Mouse (Mus musculus) embryo, embryonic 10.5 days (tissue): Measurements from ENCODE around the gene AI464131.

Source experiments
- DNase-seq: peaks from one replicate; pipeline ENCODE4 v3.0.0-alpha.2; 2015; ENCODE audit warnings: low spot score

AI464131 gene

GRCm38 (mm10) chr4:41502986-41503412, at the start of gene AI464131:
Gene AI464131 (minus strand): TSS chr4:41503076.
- peak; percentile 99 for DNase-seq

GRCm38 (mm10) chr4:41552529-41552928, 49.7 kb upstream of the AI464131 start:
- peak; percentile 90 for DNase-seq

GRCm38 (mm10) chr4:41547086-41547485, 44.2 kb upstream of the AI464131 start:
- DNase-seq: no peak

GRCm38 (mm10) chr4:41545985-41546384, 43.1 kb upstream of the AI464131 start:
- peak; percentile 76 for DNase-seq

- no peak for DNase-seq
Observed at GRCm38 (mm10) chr4:41542136-41542535, 39.3 kb upstream of the AI464131 start.

DNA sequence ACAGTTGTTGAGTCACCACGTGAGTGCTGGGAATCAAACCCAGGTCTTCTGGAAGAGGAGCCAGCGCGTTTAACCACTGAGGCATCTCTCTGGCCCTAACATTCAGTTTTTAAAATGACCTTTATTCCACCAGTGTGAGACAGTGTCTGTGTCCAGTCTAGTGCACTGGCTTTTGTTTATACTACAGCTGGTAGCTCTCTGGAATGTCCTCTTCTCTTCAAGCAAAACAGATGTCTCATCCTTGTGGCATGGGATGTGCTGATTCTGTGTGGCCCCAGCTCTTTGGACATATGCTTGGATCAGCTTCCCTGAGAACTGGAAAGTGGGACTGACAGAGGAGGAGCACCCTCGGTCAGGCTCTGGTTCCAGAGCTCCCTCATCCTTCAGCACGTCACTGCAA, 32.0 kb upstream of the AI464131 start:
- DNase-seq: no peak

- peak; percentile 73 for DNase-seq
Observed at GRCm38 (mm10) chr4:41532420-41532819, 29.5 kb upstream of the AI464131 start.

GRCm38 (mm10) chr4:41527996-41528395, 25.1 kb upstream of the AI464131 start:
- peak; percentile 26 for DNase-seq

DNA sequence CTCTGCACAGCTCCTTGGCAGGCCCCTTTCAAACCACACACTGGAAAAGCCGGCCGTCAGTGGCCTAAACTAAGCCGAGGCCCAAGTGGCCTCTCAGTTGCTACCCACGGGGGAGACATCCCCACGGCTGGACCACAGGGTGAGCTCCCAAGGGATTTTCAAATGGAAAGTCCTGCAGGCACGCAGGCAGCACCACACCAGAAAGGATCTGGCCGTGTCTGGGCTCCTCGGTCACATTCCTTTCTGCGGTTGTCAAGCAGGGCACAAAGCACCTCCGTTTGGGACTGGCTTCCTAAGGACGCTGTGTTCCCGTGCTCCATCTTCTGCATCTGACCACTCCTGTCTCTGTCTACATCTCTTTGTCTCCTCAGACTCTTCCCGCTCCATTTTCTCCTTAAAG, 24.2 kb upstream of the AI464131 start:
- peak; percentile 49 for DNase-seq

DNA sequence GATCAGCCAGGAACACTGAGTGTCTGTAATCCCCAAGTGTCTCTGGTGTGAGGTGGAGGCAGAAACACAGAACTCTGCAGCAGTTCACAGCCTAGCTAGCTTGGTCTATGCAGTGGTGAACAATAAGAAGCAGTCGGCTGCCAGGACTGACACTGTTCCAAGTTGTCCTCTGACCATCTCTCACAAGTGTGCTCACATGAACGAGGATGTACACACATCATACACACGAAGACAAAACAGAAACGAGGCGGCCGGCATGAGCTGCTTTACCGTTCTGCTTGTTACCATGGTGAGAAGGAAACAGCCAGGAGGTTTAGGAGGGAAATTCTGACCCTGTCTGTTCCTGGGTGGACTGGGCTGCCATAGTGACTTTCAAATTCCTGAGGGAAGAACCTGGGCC, 23.7 kb upstream of the AI464131 start:
- DNase-seq: peak; percentile 39

- no peak for DNase-seq
Observed at GRCm38 (mm10) chr4:41524829-41525228, 22.0 kb upstream of the AI464131 start.

DNA sequence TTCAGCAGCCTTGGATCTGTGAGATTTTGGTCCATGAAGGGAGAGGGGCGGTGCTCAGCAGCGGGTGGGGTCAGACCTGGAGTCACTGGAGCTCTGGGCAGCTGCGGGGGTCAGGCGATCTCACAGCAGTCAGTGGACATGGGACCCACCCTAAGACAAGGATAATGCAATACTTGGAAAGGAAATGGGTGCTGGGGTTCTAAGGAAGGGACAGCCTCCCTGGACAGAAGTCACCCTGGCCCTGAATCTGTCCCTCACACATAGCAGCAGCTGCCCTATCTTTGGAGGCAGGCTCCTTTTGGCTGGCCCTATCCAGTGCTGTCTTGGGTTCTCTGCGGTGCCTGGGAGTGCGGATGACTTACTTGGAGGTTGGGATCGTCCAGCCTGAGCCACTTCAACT, 21.0 kb upstream of the AI464131 start:
- no peak for DNase-seq

DNA sequence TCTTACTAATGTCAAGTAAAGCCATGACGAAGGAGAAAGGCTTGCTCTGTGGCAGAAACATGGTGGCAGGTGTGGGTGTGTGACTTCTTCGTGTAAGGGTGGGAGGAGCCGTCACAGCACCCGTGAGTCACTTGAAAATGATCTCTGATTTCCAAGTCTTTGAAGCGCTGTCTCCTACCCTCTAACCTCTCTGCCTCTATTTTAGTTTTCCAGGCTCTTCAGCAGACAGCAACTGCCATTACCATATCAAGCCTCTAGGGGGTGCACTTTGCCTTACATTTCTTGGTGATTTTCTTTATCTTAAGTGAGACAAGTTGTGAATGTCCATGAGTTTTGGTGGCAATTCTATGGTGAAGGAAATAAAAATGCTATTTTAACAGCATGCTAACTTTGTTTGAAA, 19.9 kb upstream of the AI464131 start:
- peak; percentile 71 for DNase-seq

DNA sequence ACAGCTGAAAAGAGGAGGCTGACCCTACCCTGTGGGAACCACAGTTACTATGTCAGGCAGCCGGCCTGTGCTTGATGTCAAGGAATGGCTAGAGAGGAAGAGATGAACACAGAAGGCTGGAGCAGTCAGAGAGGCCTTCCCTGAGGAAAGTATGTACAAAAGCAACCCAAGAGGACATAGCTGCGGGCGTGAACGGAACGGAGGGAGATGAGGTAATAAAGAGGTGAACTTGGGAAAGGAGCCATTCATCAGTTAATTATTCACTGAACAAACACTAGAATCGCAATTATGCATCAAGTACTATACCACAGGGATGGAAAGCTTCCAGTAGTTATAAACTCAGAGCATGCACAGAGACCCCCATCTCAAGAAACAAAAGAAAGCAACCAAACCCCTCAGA, 19.3 kb upstream of the AI464131 start:
- DNase-seq: no peak

DNA sequence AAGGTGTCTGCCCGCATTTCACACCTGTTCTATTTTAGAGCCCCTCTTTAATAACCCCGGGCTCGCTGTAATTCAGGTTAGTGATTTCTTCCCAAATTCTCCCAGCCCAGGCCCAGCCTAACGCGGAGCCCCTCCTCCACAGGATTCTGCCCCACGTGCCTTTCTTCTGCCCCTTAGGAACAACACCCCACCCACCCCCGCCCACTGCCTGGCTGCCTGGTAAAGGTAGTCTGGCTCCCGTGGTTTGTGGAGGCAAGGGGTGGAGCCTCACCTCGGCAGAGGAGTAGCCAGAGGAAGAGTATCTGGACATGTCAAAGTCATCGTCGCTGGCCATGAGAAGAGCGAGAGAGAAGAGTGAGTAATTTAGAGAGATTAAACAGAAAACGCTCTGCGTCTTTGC, 17.8 kb upstream of the AI464131 start:
- no peak for DNase-seq

GRCm38 (mm10) chr4:41519195-41519594, 16.3 kb upstream of the AI464131 start:
- DNase-seq: no peak

- DNase-seq: no peak
Observed at GRCm38 (mm10) chr4:41518349-41518748, 15.5 kb upstream of the AI464131 start.

DNA sequence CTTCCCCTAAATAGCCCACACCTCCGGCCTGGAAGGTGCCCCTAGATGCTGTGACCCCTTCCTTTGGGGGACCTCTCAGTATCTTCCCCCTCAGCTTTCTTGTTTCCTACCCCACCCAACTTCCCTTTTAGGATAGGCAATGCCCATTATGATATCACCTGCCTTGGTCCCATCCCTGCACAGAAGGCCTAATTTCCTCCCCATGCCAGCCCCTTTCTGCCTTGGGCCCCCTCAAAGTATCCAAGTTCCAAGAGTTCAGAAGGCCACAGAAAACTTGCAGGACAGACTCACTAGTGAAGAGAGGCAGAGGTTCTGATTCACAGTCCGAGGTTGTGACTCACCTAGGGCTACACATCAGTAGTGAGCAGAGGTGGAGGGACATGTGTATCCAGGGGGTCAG, 14.4 kb upstream of the AI464131 start, which contains the start of gene 1110017D15Rik:
Gene 1110017D15Rik, minus strand, starts transcription at position 101 of the 400 bp plus-strand sequence.
- no peak for DNase-seq

GRCm38 (mm10) chr4:41513714-41514113, 10.8 kb upstream of the AI464131 start:
- DNase-seq: peak; percentile 71

DNA sequence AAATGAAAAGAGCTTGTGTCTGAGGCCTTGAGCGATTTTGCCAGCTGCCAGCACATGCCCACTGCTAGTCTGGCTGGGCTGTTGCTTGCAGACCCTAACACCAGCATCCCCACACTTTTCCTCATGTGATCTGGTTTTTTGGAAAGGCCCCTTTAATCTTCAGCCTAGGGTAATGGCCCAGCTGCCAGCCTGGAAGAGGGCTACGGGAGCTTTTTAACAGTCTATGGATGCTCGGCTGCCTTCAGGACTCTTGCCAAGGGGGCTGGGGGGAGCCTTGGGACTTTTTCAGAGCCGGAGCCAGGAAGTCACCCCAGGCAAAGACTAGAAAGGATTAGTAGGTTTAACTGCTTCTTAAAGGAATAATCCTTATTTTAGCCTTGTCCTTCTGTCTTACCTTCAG, 10.4 kb upstream of the AI464131 start:
- no peak for DNase-seq

- DNase-seq: no peak
Observed at GRCm38 (mm10) chr4:41507998-41508397, 5.1 kb upstream of the AI464131 start.

DNA sequence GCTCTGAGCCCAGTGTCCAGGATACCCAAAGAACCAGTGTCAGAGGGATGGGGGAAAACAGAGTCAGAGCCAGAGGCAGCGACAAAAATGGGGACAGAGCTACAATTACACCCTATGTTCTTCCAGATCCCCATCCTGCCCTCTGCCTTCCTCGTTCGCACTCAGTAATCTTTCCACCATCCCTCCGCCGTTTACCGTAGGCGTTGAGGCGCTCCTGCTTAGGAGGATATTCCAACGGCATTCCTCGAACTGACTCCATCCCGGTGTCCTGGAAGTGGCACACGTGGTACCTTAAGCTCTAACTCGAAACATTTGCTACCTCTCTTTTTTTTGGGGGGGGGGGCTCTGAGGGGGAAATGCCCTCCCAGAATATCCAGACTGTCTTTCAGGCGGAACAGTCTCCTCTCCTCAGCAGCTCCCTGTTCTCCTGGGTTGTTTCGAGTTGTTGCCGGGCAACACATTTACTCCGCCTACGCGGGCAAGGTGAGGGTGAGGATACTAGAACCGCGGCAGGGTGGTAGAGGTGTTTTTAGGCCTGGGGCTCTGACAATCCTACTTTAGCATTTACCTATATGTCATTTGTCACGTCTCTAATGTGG, 4.5 kb upstream of the AI464131 start:
- DNase-seq: peak; percentile 64

GRCm38 (mm10) chr4:41506906-41507305, 4.0 kb upstream of the AI464131 start:
- DNase-seq: peak; percentile 93

DNA sequence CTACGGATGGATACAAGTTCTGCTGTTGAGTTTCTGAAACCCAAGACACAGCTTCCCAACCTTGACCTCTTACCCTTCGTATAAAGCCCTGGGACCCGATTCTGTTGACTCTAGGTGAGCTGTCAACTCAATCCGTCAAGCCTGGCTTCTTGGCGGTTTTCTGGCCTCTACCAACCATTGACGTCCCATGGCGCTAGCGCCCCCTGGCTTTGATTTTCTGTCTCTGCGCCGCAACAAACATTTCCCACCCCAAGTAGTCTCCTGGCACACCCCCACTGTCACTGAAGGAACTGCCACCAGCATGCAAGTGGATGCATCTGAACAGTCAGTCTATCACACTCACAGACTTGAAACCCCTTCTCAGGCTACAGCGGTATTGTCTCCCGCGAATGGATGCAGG, 3.3 kb upstream of the AI464131 start:
- peak; percentile 73 for DNase-seq
